Mouse (Mus musculus) liver, embryonic 16.5 days (tissue): ENCODE results near the gene Arap2. TPM values are rescaled to one million over a fixed set of nuclear protein-coding genes. Genes with fewer than 3 reads are reported as not detected.

Source experiments
- ATAC-seq: fragments of 200-750 bp; cut with Nextera tagmentation; 2 replicates; pipeline ENCODE4 v1.8.0; 2017; ENCODE audit warnings: low read depth, mild to moderate bottlenecking, moderate number of reproducible peaks, moderate library complexity
- H3K27ac ChIP-seq: fragments of 300-500 bp; sonication (generic); 2 replicates; pipeline ENCODE4 v1.5.1; 2014; ENCODE audit warnings: mild to moderate bottlenecking, low read length
- H3K27me3 ChIP-seq: fragments of 300-500 bp; sonication (generic); 2 replicates; pipeline ENCODE4 v1.6.1; 2014; ENCODE audit warnings: low read depth, low read length, mixed read lengths; ENCODE audit not compliant: control insufficient read depth, insufficient read depth
- H3K36me3 ChIP-seq: fragments of 300-500 bp; sonication (generic); 2 replicates; pipeline ENCODE4 v1.6.1; 2014; ENCODE audit warnings: mild to moderate bottlenecking; ENCODE audit not compliant: control insufficient read depth, insufficient read depth
- H3K4me1 ChIP-seq: fragments of 300-500 bp; sonication (generic); 2 replicates; pipeline ENCODE4 v1.6.1; 2014; ENCODE audit warnings: low read depth, low read length, mixed read lengths; ENCODE audit not compliant: control insufficient read depth
- H3K4me2 ChIP-seq: fragments of 300-500 bp; sonication (generic); 2 replicates; pipeline ENCODE4 v1.6.1; 2014; ENCODE audit warnings: low read depth, low read length, mixed read lengths
- H3K4me3 ChIP-seq: fragments of 300-500 bp; sonication (generic); 2 replicates; pipeline ENCODE4 v1.5.1; 2014; ENCODE audit warnings: low read depth, mild to moderate bottlenecking, low read length
- H3K9ac ChIP-seq: fragments of 300-500 bp; sonication (generic); 2 replicates; pipeline ENCODE4 v1.6.1; 2014; ENCODE audit warnings: low read depth, low read length
- H3K9me3 ChIP-seq: fragments of 300-500 bp; sonication (generic); replicated peaks from 2 replicates; pipeline ENCODE4 v1.6.1; 2016; ENCODE audit warnings: low read length; ENCODE audit not compliant: control insufficient read depth
- WGBS: fragments of 180-500 bp; shearing (Covaris S2); extraction: QIAGEN DNeasy Blood & Tissue Kit; methylation state at CpG from one replicate; pipeline ENCODE4 v1.1.7; 2014; ENCODE audit not compliant: insufficient replicate concordance; 5-methylcytosine and 5-hydroxymethylcytosine counted together
- polyA plus RNA-seq: library from polyadenylated mRNA; unstranded; fragments of >200 nt; fragmentation: Nextera tagmentation; extraction: Ambion mirVana; gene quantifications from 2 replicates; pipeline ENCODE4 v1.2.1, GENCODE M21; 2015

Arap2 gene
- polyA plus RNA-seq, 1 experiment from 2014 or later, result 1.7 TPM

- no peaks in the 10 kb centered on the region for H3K27me3 ChIP-seq
- no peak overlapping the region for H3K9ac ChIP-seq
- no peaks in the 10 kb centered on the region for H3K9me3 ChIP-seq
- H3K36me3 ChIP-seq, result no peaks in the 10 kb centered on the region
- H3K4me2 ChIP-seq, result no peak overlapping the region
- no peak overlapping the region for H3K27ac ChIP-seq
- no peaks in the 10 kb centered on the region for H3K4me1 ChIP-seq
- 47% methylated on average over 9 of the region's 9 CpGs for WGBS
- no peak overlapping the region for H3K4me3 ChIP-seq
- ATAC-seq, result no peak
Measured at GRCm38 (mm10) chr5:62672736-62673436, 93.1 kb downstream of the Arap2 start.

GRCm38 (mm10) chr5:62665329-62665728 lies 100.6 kb downstream of the Arap2 start:
- H3K4me3 ChIP-seq, result no peak overlapping the region
- no peak overlapping the region for H3K4me2 ChIP-seq
- no peaks in the 10 kb centered on the region for H3K4me1 ChIP-seq
- no peaks in the 10 kb centered on the region for H3K27me3 ChIP-seq
- no peak overlapping the region for H3K27ac ChIP-seq
- H3K9ac ChIP-seq, result no peak overlapping the region
- no peak for ATAC-seq
- no peaks in the 10 kb centered on the region for H3K9me3 ChIP-seq
- no peaks in the 10 kb centered on the region for H3K36me3 ChIP-seq

GRCm38 (mm10) chr5:62664847-62665246 lies 101.1 kb downstream of the Arap2 start:
- Histone ChIP-seq H3K36me3 (no peaks in the 10 kb centered on the region), H3K27ac (no peak overlapping the region), H3K9me3 (no peaks in the 10 kb centered on the region), H3K4me1 (no peaks in the 10 kb centered on the region), H3K27me3 (no peaks in the 10 kb centered on the region), H3K9ac (no peak overlapping the region), H3K4me3 (no peak overlapping the region), H3K4me2 (no peak overlapping the region)
- WGBS, result 65% methylated on average over 4 of the region's 4 CpGs
- ATAC-seq, result no peak

GRCm38 (mm10) chr5:62663206-62663605 lies 102.8 kb downstream of the Arap2 start:
- H3K4me2 ChIP-seq, result no peak overlapping the region
- WGBS, result 59% methylated on average over 1 of the region's 1 CpGs
- no peak for ATAC-seq
- H3K36me3 ChIP-seq, result no peaks in the 10 kb centered on the region
- no peaks in the 10 kb centered on the region for H3K27me3 ChIP-seq
- no peak overlapping the region for H3K27ac ChIP-seq
- H3K4me1 ChIP-seq, result no peaks in the 10 kb centered on the region
- no peak overlapping the region for H3K4me3 ChIP-seq
- H3K9ac ChIP-seq, result no peak overlapping the region
- no peaks in the 10 kb centered on the region for H3K9me3 ChIP-seq

- no peaks in the 10 kb centered on the region for H3K27me3 ChIP-seq
- WGBS, result 67% methylated on average over 5 of the region's 5 CpGs
- no peak for ATAC-seq
- no peaks in the 10 kb centered on the region for H3K4me1 ChIP-seq
- H3K9me3 ChIP-seq, result no peaks in the 10 kb centered on the region
- H3K27ac ChIP-seq, result no peak overlapping the region
- H3K4me2 ChIP-seq, result no peak overlapping the region
- H3K9ac ChIP-seq, result no peak overlapping the region
- no peak overlapping the region for H3K4me3 ChIP-seq
- no peaks in the 10 kb centered on the region for H3K36me3 ChIP-seq
Measured at GRCm38 (mm10) chr5:62653924-62654323, 112.0 kb downstream of the Arap2 start.

GRCm38 (mm10) chr5:62642330-62642729 lies 123.6 kb downstream of the Arap2 start:
- Histone ChIP-seq H3K27ac (no peak overlapping the region), H3K4me1 (no peaks in the 10 kb centered on the region), H3K4me2 (no peak overlapping the region), H3K36me3 (no peaks in the 10 kb centered on the region), H3K9ac (no peak overlapping the region), H3K27me3 (no peaks in the 10 kb centered on the region), H3K4me3 (no peak overlapping the region), H3K9me3 (no peaks in the 10 kb centered on the region)
- WGBS, result 74% methylated on average over 4 of the region's 4 CpGs
- ATAC-seq, result no peak

GRCm38 (mm10) chr5:62640501-62640900 lies 125.5 kb downstream of the Arap2 start:
- no peak overlapping the region for H3K27ac ChIP-seq
- no peaks in the 10 kb centered on the region for H3K9me3 ChIP-seq
- 66% methylated on average over 8 of the region's 8 CpGs for WGBS
- no peak overlapping the region for H3K9ac ChIP-seq
- H3K27me3 ChIP-seq, result no peaks in the 10 kb centered on the region
- H3K4me3 ChIP-seq, result no peak overlapping the region
- no peaks in the 10 kb centered on the region for H3K4me1 ChIP-seq
- H3K4me2 ChIP-seq, result no peak overlapping the region
- ATAC-seq, result no peak
- H3K36me3 ChIP-seq, result no peaks in the 10 kb centered on the region

- no peak overlapping the region for H3K4me2 ChIP-seq
- H3K9ac ChIP-seq, result no peak overlapping the region
- H3K9me3 ChIP-seq, result no peaks in the 10 kb centered on the region
- no peaks in the 10 kb centered on the region for H3K36me3 ChIP-seq
- no peaks in the 10 kb centered on the region for H3K27me3 ChIP-seq
- WGBS, result 79% methylated on average over 3 of the region's 3 CpGs
- no peak overlapping the region for H3K4me3 ChIP-seq
- no peaks in the 10 kb centered on the region for H3K4me1 ChIP-seq
- no peak overlapping the region for H3K27ac ChIP-seq
- no peak for ATAC-seq
Measured at GRCm38 (mm10) chr5:62636341-62636740, 129.6 kb downstream of the Arap2 start.

- no peaks in the 10 kb centered on the region for H3K4me1 ChIP-seq
- no peak overlapping the region for H3K4me2 ChIP-seq
- H3K27me3 ChIP-seq, result no peaks in the 10 kb centered on the region
- no peaks in the 10 kb centered on the region for H3K36me3 ChIP-seq
- no peak for ATAC-seq
- no peak overlapping the region for H3K9ac ChIP-seq
- no peaks in the 10 kb centered on the region for H3K9me3 ChIP-seq
- H3K4me3 ChIP-seq, result no peak overlapping the region
- no peak overlapping the region for H3K27ac ChIP-seq
- 61% methylated on average over 5 of the region's 5 CpGs for WGBS
Measured at GRCm38 (mm10) chr5:62628901-62629300, 137.1 kb downstream of the Arap2 start.
